Mouse (Mus musculus) B cell, adult (primary cell): Measurements from ENCODE around the gene Zfp74. TPM values are rescaled to one million over a fixed set of nuclear protein-coding genes. Genes with fewer than 3 reads are reported as not detected.

Source experiments
- total RNA-seq: library from RNA; stranded (reverse); gene quantifications from 4 replicates; pipeline ENCODE4 v1.2.4, GENCODE M21; 2023; ENCODE audit not compliant: inconsistent age

Zfp74 gene
- 8.4 to 17.9 TPM (median 11.8 TPM) in 4 replicates for total RNA-seq

DNA sequence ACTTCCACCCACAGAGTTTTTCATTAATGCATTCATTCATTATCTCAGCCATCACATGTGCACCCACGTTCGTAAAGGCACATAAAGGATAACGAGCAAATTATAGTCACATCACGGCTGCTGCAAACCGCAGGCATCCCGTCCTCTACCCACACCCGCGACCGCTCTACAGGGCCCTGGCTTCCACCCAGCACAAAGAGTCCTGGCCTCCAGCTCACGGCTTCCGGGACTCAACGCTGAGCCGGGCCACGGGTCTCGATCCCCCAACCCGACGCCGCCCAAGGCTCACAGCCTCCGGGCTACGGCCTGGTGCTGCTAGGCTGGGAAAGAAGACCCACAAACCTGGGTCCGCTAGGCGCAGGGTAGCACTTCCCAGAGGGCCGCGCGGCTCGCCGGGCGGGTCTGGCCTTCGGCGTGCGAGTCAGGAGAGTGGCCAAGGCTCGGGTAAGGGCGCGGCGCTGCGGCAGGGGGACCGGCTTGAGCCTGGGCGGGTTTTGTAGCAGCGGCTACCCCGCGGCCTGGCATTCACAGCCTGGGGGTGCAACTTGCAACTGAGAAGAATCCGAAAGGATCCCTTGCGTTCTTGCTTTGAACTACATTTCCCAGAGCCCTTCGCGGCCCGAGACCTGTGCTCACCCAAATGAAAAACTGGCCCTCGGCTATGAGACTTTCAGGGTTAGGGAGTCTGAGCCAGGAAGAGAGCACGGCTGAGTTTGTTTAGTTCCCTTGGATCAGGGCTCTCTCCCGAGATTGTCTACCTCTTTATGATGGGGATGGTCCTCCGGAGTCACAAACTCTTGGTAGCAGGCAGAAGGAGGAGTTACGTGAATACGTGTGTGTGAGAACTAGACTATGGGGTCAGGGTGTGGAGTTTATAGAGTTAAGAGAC lies at the start of gene Zfp74:
TSS of gene Zfp74 (minus strand) at position 577 of the 889 bp plus-strand sequence.

DNA sequence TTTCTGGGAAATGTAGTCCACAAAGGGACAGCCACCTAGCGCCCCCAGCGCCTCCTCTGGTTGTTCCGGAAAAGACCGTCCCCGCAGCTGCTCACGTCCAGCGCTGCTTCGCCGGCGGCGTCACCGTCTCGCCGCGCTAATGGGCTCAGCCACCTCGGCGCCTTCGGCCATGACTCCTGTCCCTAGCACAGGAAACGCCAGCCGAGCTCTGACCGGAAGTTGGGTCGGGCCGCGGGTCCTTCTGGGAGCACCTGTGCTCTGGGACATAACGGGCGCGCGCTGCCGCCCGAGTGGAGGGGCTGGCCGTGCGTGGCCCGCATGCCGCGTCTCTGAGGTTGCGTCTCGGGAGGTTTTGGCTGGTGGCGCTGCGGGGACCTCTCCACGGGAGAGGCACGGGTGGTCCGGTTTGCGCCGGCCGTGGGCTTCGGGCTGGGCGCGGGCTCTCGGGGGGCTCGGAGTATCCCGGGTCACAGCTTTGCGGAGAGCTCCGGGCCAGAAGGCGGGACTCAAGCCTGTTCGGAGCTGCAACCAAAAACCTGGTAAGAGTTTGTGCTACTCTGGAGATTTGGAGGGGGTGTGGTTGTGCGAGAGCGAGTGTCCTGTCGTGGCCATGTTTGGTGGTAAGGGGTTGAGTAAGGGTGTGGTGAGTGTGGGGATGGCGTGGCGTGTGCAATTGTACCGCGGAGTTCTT lies 29.9 kb upstream of the Zfp74 start, which contains the start of gene Zfp568:
TSS of gene Zfp568 (plus strand) at position 266 of the 691 bp plus-strand sequence.

DNA sequence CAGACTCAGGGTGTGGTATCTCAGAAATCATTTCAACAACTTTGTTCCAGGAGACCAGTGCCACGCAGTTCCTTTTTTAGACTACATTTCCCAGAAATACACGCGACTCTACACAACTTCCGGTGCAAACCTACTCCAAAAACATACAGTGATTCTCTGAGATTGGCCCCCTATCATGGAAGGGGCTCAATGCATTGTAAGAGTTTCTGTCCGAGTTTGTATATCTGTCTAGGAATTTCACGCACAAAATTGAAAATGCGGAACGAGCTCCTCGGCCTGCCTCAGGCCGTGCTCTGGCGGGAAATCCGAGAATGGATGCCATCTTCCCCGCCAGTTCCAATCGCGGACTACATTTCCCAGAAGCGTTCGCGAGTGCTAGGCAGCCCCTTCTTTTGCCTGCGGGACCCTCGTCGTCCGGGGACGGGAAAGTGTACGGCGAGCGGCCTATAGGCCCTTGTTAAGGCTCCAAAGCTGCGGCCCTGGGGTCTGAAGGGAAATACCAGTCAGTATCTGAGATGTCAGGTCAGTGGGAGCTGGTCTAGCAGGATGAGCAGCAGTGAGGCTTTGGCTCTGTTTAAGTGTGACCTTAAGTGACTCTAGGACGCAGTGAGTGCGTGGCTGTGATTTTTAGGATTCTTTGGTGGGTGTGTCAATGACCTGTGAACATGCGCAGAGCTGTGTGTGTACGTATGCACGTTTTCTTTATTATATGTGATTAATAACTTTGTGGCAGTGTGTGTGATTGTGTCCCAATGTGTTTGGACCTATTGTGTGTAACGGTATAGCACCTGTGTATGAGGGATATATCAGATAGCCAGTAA lies 45.5 kb downstream of the Zfp74 start, which contains the start of gene Zfp383:
TSS of gene Zfp383 (plus strand) at position 94 of the 821 bp plus-strand sequence.

DNA sequence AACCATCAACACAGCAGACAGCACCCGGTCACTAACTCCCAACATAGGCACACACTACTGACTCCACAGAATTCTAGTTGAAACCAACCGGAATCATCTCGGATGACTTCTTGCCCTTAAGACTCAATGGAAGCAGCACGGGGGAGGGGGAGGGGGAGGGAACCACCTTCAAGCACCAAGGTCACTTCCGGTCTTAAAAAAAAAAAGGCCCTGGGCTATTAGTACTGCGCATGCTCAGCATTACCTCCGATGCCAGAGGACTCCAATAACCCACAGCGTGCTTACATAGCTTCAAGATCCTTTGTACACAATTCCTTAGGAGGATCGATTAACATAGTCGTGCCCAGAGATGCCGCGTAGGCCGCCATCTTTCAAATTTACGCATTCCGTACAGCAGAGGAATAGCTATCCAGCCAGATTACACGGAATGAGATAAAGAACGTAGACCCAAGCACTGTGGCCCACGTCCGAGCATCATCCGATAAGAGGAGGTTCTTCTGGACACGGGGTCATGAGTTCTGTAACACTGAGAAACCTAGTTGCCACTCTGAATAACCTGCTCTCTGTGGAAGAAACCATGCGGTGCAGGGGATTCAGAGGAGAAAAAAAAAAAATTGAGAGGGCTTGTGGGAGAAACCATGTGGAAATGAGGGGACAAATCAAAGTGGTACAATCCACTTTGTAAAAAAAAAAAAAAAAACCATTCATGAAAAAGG lies 47.8 kb downstream of the Zfp74 start, which contains the start of gene Zfp27:
TSS of gene Zfp27 (minus strand) at position 607 of the 716 bp plus-strand sequence.

Other genes starting within 250 kb of the Zfp74 start
- gene Catsperg2, start 227.1 kb downstream of the Zfp74 start, total RNA-seq = not detected in 4 replicates
- 18.1 to 20.5 TPM (median 19.4 TPM) in 4 replicates for gene Zfp84, start 185.5 kb downstream of the Zfp74 start, total RNA-seq
- gene Zfp30, start 170.1 kb downstream of the Zfp74 start, total RNA-seq = 0.57 to 0.80 TPM (median 0.68 TPM) in 4 replicates
- gene Zfp790, start 138.0 kb downstream of the Zfp74 start, total RNA-seq = 10.4 to 13.1 TPM (median 12.4 TPM) in 4 replicates
- gene Zfp940, start 100.4 kb downstream of the Zfp74 start, total RNA-seq = 5.2 to 8.2 TPM (median 7.2 TPM) in 4 replicates
- 12.7 to 14.2 TPM (median 13.4 TPM) in 4 replicates for gene Zfp420, start 94.1 kb downstream of the Zfp74 start, total RNA-seq
- gene Zfp27, start 47.5 kb downstream of the Zfp74 start, total RNA-seq = 8.0 to 14.8 TPM (median 9.0 TPM) in 4 replicates
- gene Zfp383, start 45.9 kb downstream of the Zfp74 start, total RNA-seq = 4.3 to 5.7 TPM (median 5.1 TPM) in 4 replicates
- 17.9 to 25.3 TPM (median 22.4 TPM) in 4 replicates for gene Zfp568, start 29.9 kb upstream of the Zfp74 start, total RNA-seq
- gene Zfp14, start 97.3 kb upstream of the Zfp74 start, total RNA-seq = 3.1 to 4.9 TPM (median 4.0 TPM) in 4 replicates
- gene Zfp82, start 118.8 kb upstream of the Zfp74 start, total RNA-seq = 4.2 to 7.9 TPM (median 5.0 TPM) in 4 replicates
- gene Gm26920, start 136.3 kb upstream of the Zfp74 start, total RNA-seq = not detected in 4 replicates
- gene Zfp566, start 136.4 kb upstream of the Zfp74 start, total RNA-seq = 5.3 to 7.5 TPM (median 5.8 TPM) in 4 replicates
- 23.6 to 31.7 TPM (median 26.5 TPM) in 4 replicates for gene Zfp260, start 140.7 kb upstream of the Zfp74 start, total RNA-seq
- 14.6 to 20.9 TPM (median 16.3 TPM) in 4 replicates for gene Zfp382, start 167.9 kb upstream of the Zfp74 start, total RNA-seq
- 41.7 to 52.0 TPM (median 46.8 TPM) in 4 replicates for gene Zfp146, start 215.7 kb upstream of the Zfp74 start, total RNA-seq
- gene Cox7a1, start 230.1 kb upstream of the Zfp74 start, total RNA-seq = 1.6 TPM in 1 of 4 replicates, not detected in the others
- 176 to 190 TPM (median 187 TPM) in 4 replicates for gene Capns1, start 244.7 kb upstream of the Zfp74 start, total RNA-seq